Mouse (Mus musculus): ENCODE measurements around the gene Pfkm.

DNA sequence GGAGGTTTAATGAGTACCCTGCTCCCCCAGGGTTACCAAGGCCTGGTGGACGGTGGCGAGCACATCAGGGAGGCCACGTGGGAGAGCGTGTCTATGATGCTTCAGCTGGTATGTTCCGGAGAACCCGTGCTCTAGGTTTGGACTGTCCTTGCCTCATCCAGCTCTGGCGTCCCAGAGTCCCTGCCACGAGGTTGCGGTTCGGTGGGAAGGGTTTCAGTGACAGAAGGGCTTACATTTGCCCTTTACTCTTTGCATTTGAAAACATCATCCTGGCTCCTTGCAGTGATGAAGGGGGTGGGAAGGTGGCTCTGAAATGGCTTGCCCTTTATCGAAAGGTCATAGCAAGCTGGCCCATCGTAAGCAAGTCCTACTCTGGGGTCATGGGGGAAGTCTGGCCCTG, 27.0 kb downstream of the Pfkm start:
- TF ChIP-seq TAL1 (IDR thresholded peaks at IDR 0.05; ENCODE audit: low read length) (no peak), GATA1 (IDR thresholded peaks at IDR 0.05; ENCODE audit: low read length) (no peak)
